Mouse (Mus musculus): ENCODE data around the gene Sdf4.

Gene Sdf4

GRCm38 (mm10) chr4:155992241-155992905, at the start of gene Sdf4, which contains the start of gene B3galt6:
Gene Sdf4 (plus strand): TSS chr4:155992872.
Gene B3galt6 (minus strand): TSS chr4:155992649.
- in situ Hi-C loops (cut with MboI, MseI) = no loop called here

GRCm38 (mm10) chr4:155943049-155943452, 49.6 kb upstream of the Sdf4 start:
- in situ Hi-C loops (cut with MboI, MseI) = no loop called here

- in situ Hi-C loops (cut with MboI, MseI) = no loop called here
These were observed 49.0 kb upstream of the Sdf4 start, which contains the start of gene Ube2j2 for GRCm38 (mm10) chr4:155943534-155944249. Gene Ube2j2 (plus strand): TSS chr4:155943831.

- in situ Hi-C loops (cut with MboI, MseI) = no loop called here
These were observed 48.4 kb upstream of the Sdf4 start for GRCm38 (mm10) chr4:155944271-155944670.

GRCm38 (mm10) chr4:155947094-155947493, 45.6 kb upstream of the Sdf4 start:
- in situ Hi-C loops (cut with MboI, MseI) = no loop called here

- in situ Hi-C loops (cut with MboI, MseI) = no loop called here
These were observed 37.2 kb upstream of the Sdf4 start for GRCm38 (mm10) chr4:155955491-155955890.

GRCm38 (mm10) chr4:155959275-155959674, 33.4 kb upstream of the Sdf4 start:
- in situ Hi-C loops (cut with MboI, MseI) = no loop called here

- in situ Hi-C loops (cut with MboI, MseI) = loop anchor here (5.0 kb wide), 1 partner anchor 70 kb away; no protein-coding TSS in a partner anchor
These were observed 30.3 kb upstream of the Sdf4 start, which contains the start of gene C1qtnf12 for GRCm38 (mm10) chr4:155962167-155962971. Gene C1qtnf12 (plus strand): TSS chr4:155962318.

GRCm38 (mm10) chr4:155963106-155963505, 29.6 kb upstream of the Sdf4 start:
- in situ Hi-C loops (cut with MboI, MseI) = loop anchor here (5.0 kb wide), 1 partner anchor 69 kb away; no protein-coding TSS in a partner anchor

GRCm38 (mm10) chr4:155964396-155964795, 28.3 kb upstream of the Sdf4 start:
- in situ Hi-C loops (cut with MboI, MseI) = loop anchor here (5.0 kb wide), 1 partner anchor 68 kb away; no protein-coding TSS in a partner anchor

- in situ Hi-C loops (cut with MboI, MseI) = no loop called here
These were observed 23.5 kb upstream of the Sdf4 start for GRCm38 (mm10) chr4:155969043-155969653.

GRCm38 (mm10) chr4:155970286-155970685, 22.4 kb upstream of the Sdf4 start:
- in situ Hi-C loops (cut with MboI, MseI) = loop anchor here (5.0 kb wide), 1 partner anchor 63 kb away; no protein-coding TSS in a partner anchor

- in situ Hi-C loops (cut with MboI, MseI) = loop anchor here (5.0 kb wide), 1 partner anchor 65 kb away; no protein-coding TSS in a partner anchor
These were observed 20.0 kb upstream of the Sdf4 start for GRCm38 (mm10) chr4:155972651-155973050.

GRCm38 (mm10) chr4:155973239-155973638, 19.4 kb upstream of the Sdf4 start:
- in situ Hi-C loops (cut with MboI, MseI) = loop anchor here (5.0 kb wide), 1 partner anchor 66 kb away; no protein-coding TSS in a partner anchor

- in situ Hi-C loops (cut with MboI, MseI) = no loop called here
These were observed 11.1 kb upstream of the Sdf4 start for GRCm38 (mm10) chr4:155981436-155982082.

- in situ Hi-C loops (cut with MboI, MseI) = no loop called here
These were observed 8.9 kb upstream of the Sdf4 start for GRCm38 (mm10) chr4:155983788-155984187.

- in situ Hi-C loops (cut with MboI, MseI) = no loop called here
These were observed 1.3 kb upstream of the Sdf4 start for GRCm38 (mm10) chr4:155991211-155991907.

- in situ Hi-C loops (cut with MboI, MseI) = no loop called here
These were observed 803 bp upstream of the Sdf4 start for GRCm38 (mm10) chr4:155991908-155992230.

GRCm38 (mm10) chr4:155992906-155993547, 355 bp downstream of the Sdf4 start:
- in situ Hi-C loops (cut with MboI, MseI) = no loop called here

GRCm38 (mm10) chr4:155993606-155994005, 934 bp downstream of the Sdf4 start:
- in situ Hi-C loops (cut with MboI, MseI) = no loop called here

Data from T-helper 2 cell (primary cell).